Mouse (Mus musculus) forebrain, embryonic 14.5 days (tissue): Measurements from ENCODE around the gene Spata31d1c. TPM values are rescaled to one million over a fixed set of nuclear protein-coding genes. Genes with fewer than 3 reads are reported as not detected.

Source experiments
- ATAC-seq: fragments of 200-750 bp; cut with Nextera tagmentation; 2 replicates; pipeline ENCODE4 v1.8.0; 2017; ENCODE audit warnings: mild to moderate bottlenecking, moderate library complexity
- DNase-seq: peaks from one replicate; pipeline ENCODE4 v3.0.0-alpha.2; 2015; ENCODE audit warnings: low spot score
- H3K27ac ChIP-seq: fragments of 300-500 bp; sonication (generic); 2 replicates; pipeline ENCODE4 v1.5.1; 2014; ENCODE audit warnings: low read depth, mild to moderate bottlenecking, control low read depth, low read length, moderate library complexity
- H3K27me3 ChIP-seq: fragments of 300-500 bp; sonication (generic); replicated peaks from 2 replicates; pipeline ENCODE4 v1.6.1; 2014; ENCODE audit warnings: low read length, control low read depth, mixed read lengths; ENCODE audit not compliant: control insufficient read depth, insufficient read depth
- H3K36me3 ChIP-seq: fragments of 300-500 bp; sonication (generic); 2 replicates; pipeline ENCODE4 v1.6.1; 2014; ENCODE audit warnings: low read length, control low read depth; ENCODE audit not compliant: control insufficient read depth, insufficient read depth
- H3K4me1 ChIP-seq: fragments of 300-500 bp; sonication (generic); 2 replicates; pipeline ENCODE4 v1.6.1; 2014; ENCODE audit warnings: antibody characterized with exemption, low read length, control low read depth; ENCODE audit not compliant: control insufficient read depth, insufficient read depth
- H3K4me2 ChIP-seq: fragments of 300-500 bp; sonication (generic); 2 replicates; pipeline ENCODE4 v1.6.1; 2014; ENCODE audit warnings: mild to moderate bottlenecking, control low read depth, low read length
- H3K4me3 ChIP-seq: fragments of 300-500 bp; sonication (generic); 2 replicates; pipeline ENCODE4 v1.5.1; 2014; ENCODE audit warnings: low read depth, low read length, control low read depth
- H3K9ac ChIP-seq: fragments of 300-500 bp; sonication (generic); 2 replicates; pipeline ENCODE4 v1.6.1; 2014; ENCODE audit warnings: mild to moderate bottlenecking, low read length, control low read depth, moderate library complexity
- H3K9me3 ChIP-seq: fragments of 300-500 bp; sonication (generic); replicated peaks from 2 replicates; pipeline ENCODE4 v1.6.1; 2016; ENCODE audit warnings: low read length, control low read depth, mixed read lengths; ENCODE audit not compliant: control insufficient read depth
- WGBS: fragments of 180-500 bp; shearing (Covaris S2); extraction: QIAGEN DNeasy Blood & Tissue Kit; methylation state at CpG from one replicate; pipeline ENCODE4 v1.1.7; 2014; 5-methylcytosine and 5-hydroxymethylcytosine counted together
- polyA plus RNA-seq: library from polyadenylated mRNA; unstranded; fragments of >200 nt; fragmentation: Nextera tagmentation; extraction: Ambion mirVana; gene quantifications from 2 replicates; pipeline ENCODE4 v1.2.1, GENCODE M21; 2014

The Spata31d1c gene
- polyA plus RNA-seq = not detected in 2 replicates

- H3K27ac ChIP-seq = no peak within 1 kb of the TSS
- H3K9me3 ChIP-seq = no peaks in the 10 kb centered on the region
- H3K36me3 ChIP-seq = no peaks in the 10 kb centered on the region
- DNase-seq (no peak), ATAC-seq (no peak)
- H3K4me1 ChIP-seq = no peaks in the 10 kb centered on the region
- no peak within 1 kb of the TSS for H3K4me3 ChIP-seq
- no peaks in the 10 kb centered on the region for H3K27me3 ChIP-seq
- no peak within 1 kb of the TSS for H3K9ac ChIP-seq
- no peak within 1 kb of the TSS for H3K4me2 ChIP-seq
Measured at GRCm38 (mm10) chr13:65032758-65033157, at the start of gene Spata31d1c. Spata31d1c (plus strand) TSS chr13:65033058.

- Histone ChIP-seq H3K27me3 (no peaks in the 10 kb centered on the region), H3K9me3 (no peaks in the 10 kb centered on the region), H3K27ac (no peak overlapping the region), H3K9ac (no peak overlapping the region), H3K4me1 (no peaks in the 10 kb centered on the region), H3K4me3 (no peak overlapping the region), H3K4me2 (no peak overlapping the region), H3K36me3 (no peaks in the 10 kb centered on the region)
- ATAC-seq (no peak), DNase-seq (no peak)
Measured at GRCm38 (mm10) chr13:64988828-64989227, 44.0 kb upstream of the Spata31d1c start.

- ATAC-seq (no peak), DNase-seq (no peak)
- Histone ChIP-seq H3K27ac (no peak overlapping the region), H3K9me3 (no peaks in the 10 kb centered on the region), H3K27me3 (no peaks in the 10 kb centered on the region), H3K4me2 (no peak overlapping the region), H3K4me1 (no peaks in the 10 kb centered on the region), H3K36me3 (no peaks in the 10 kb centered on the region), H3K9ac (no peak overlapping the region), H3K4me3 (no peak overlapping the region)
Measured at GRCm38 (mm10) chr13:65005414-65005813, 27.4 kb upstream of the Spata31d1c start.

GRCm38 (mm10) chr13:65006760-65007159 lies 26.1 kb upstream of the Spata31d1c start:
- Histone ChIP-seq H3K4me1 (no peaks in the 10 kb centered on the region), H3K9me3 (no peaks in the 10 kb centered on the region), H3K4me2 (no peak overlapping the region), H3K4me3 (no peak overlapping the region), H3K36me3 (no peaks in the 10 kb centered on the region), H3K27me3 (no peaks in the 10 kb centered on the region), H3K27ac (no peak overlapping the region), H3K9ac (no peak overlapping the region)
- ATAC-seq (no peak), DNase-seq (no peak)
- 91% methylated on average over 1 of the region's 1 CpGs for WGBS

- DNase-seq (no peak), ATAC-seq (no peak)
- Histone ChIP-seq H3K36me3 (no peaks in the 10 kb centered on the region), H3K27ac (no peak overlapping the region), H3K4me1 (no peaks in the 10 kb centered on the region), H3K27me3 (no peaks in the 10 kb centered on the region), H3K4me2 (no peak overlapping the region), H3K9ac (no peak overlapping the region), H3K9me3 (no peaks in the 10 kb centered on the region), H3K4me3 (no peak overlapping the region)
- 71% methylated on average over 1 of the region's 1 CpGs for WGBS
Measured at GRCm38 (mm10) chr13:65007971-65008370, 24.9 kb upstream of the Spata31d1c start.

- DNase-seq = no peak
- Histone ChIP-seq H3K27ac (no peak overlapping the region), H3K4me2 (no peak overlapping the region), H3K9ac (no peak overlapping the region), H3K9me3 (no peaks in the 10 kb centered on the region), H3K4me1 (no peaks in the 10 kb centered on the region), H3K27me3 (no peaks in the 10 kb centered on the region), H3K36me3 (no peaks in the 10 kb centered on the region), H3K4me3 (no peak overlapping the region)
- no peak for ATAC-seq
- WGBS = 52% methylated on average over 4 of the region's 4 CpGs
Measured at GRCm38 (mm10) chr13:65011052-65011738, 21.7 kb upstream of the Spata31d1c start.

GRCm38 (mm10) chr13:65035057-65035456 lies 2.2 kb downstream of the Spata31d1c start:
- Histone ChIP-seq H3K9ac (no peak overlapping the region), H3K4me2 (no peak overlapping the region), H3K4me3 (no peak overlapping the region), H3K27ac (no peak overlapping the region), H3K27me3 (no peaks in the 10 kb centered on the region), H3K36me3 (no peaks in the 10 kb centered on the region), H3K9me3 (no peaks in the 10 kb centered on the region), H3K4me1 (no peaks in the 10 kb centered on the region)
- peak; percentile 0 for DNase-seq
- ATAC-seq = no peak
- 69% methylated on average over 4 of the region's 4 CpGs for WGBS

- H3K9ac ChIP-seq = no peak within 1 kb of the TSS
- no peaks in the 10 kb centered on the region for H3K27me3 ChIP-seq
- 89% methylated on average over 9 of the region's 9 CpGs for WGBS
- no peak within 1 kb of the TSS for H3K4me3 ChIP-seq
- H3K27ac ChIP-seq = no peak within 1 kb of the TSS
- no peaks in the 10 kb centered on the region for H3K36me3 ChIP-seq
- H3K9me3 ChIP-seq = no peaks in the 10 kb centered on the region
- ATAC-seq (no peak), DNase-seq (no peak)
- H3K4me1 ChIP-seq = no peaks in the 10 kb centered on the region
- no peak within 1 kb of the TSS for H3K4me2 ChIP-seq
Measured at GRCm38 (mm10) chr13:65052660-65053059, 19.8 kb downstream of the Spata31d1c start, which contains the start of gene Prss47. Prss47 (minus strand) TSS chr13:65052760.

- Histone ChIP-seq H3K27me3 (no peaks in the 10 kb centered on the region), H3K9ac (no peak overlapping the region), H3K4me3 (no peak overlapping the region), H3K27ac (no peak overlapping the region), H3K4me2 (no peak overlapping the region), H3K4me1 (no peaks in the 10 kb centered on the region), H3K36me3 (peaks cover 26% of the 10 kb centered on the region), H3K9me3 (no peaks in the 10 kb centered on the region)
- DNase-seq (no peak), ATAC-seq (no peak)
- 90% methylated on average over 2 of the region's 2 CpGs for WGBS
Measured at GRCm38 (mm10) chr13:65069969-65070368, 37.1 kb downstream of the Spata31d1c start.
